In the genomic region with DNA sequence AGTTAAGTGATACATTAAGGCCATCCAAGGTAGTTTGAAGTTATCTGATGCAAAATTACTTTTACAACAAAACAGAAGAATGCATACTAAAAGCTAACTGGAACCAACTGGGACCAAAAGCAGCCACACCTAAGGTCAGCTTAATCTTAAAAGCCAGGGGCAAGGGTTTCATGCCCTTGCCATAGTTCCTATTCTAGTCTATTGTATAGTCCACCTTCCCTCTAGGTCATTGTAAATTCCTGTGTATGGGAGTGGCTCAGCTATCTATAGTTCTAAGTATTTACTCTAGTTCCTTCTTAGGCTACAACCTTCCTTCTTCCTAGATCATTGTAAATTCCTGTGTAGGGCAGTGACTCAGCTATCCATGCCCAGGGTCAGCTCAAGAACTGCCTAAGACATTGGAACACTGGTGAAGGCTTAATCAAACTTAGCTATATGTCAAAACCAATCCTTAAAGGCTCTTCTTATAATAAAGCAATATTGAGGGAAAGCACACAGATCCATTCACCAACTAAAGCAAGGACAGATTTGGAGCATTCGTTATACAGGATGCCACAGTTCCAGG, we compare ENCODE assay signal across 40 mouse cellular contexts. TPM values are rescaled to one million over a fixed set of nuclear protein-coding genes. Genes with fewer than 3 reads are reported as not detected.
"Had no signal": no experiment of that assay in that cellular context is flagged by ENCODE, and none has a peak within 500 bp of the region (broad histone marks: within the 10 kb centered on the region; RNA-seq: fewer than 3 reads in every experiment).

No protein-coding gene starts in this region.

RNA-seq across cellular contexts. Expression of a gene that starts 15.2 kb away (rescaled TPM):
- total RNA-seq: left cerebral cortex, postnatal 10 days; left cerebral cortex, postnatal 14 days; left cerebral cortex, postnatal 25 days; left cerebral cortex, postnatal 36 days; left cerebral cortex, postnatal 4 days; liver, adult 2 months; megakaryocyte progenitor cell, adult 5-6 weeks; megakaryocyte, adult 5-6 weeks; megakaryocyte-erythroid progenitor cell, adult 5-6 weeks; midbrain, postnatal 0 days; monocyte, adult 5-6 weeks had no signal
- polyA plus RNA-seq: limb, embryonic 10.5 days; limb, embryonic 11.5 days; limb, embryonic 12.5 days; limb, embryonic 13.5 days; limb, embryonic 14.5 days; limb, embryonic 15.5 days; liver, adult 2 months; liver, embryonic 11.5 days; liver, embryonic 12.5 days; liver, embryonic 13.5 days; liver, embryonic 14.5 days; liver, embryonic 15.5 days; liver, embryonic 16.5 days; liver, postnatal 0 days; lung, adult 2 months; lung, embryonic 14.5 days; lung, embryonic 15.5 days; lung, embryonic 16.5 days; lung, postnatal 0 days; macrophage; midbrain, embryonic 10.5 days; midbrain, embryonic 11.5 days; midbrain, embryonic 12.5 days; midbrain, embryonic 13.5 days; midbrain, embryonic 14.5 days; midbrain, embryonic 15.5 days; midbrain, embryonic 16.5 days; midbrain, postnatal 0 days; myocyte; neural tube, embryonic 11.5 days; neural tube, embryonic 12.5 days had no signal

RNA-seq across cellular contexts. Expression of a gene that starts 15.7 kb away (rescaled TPM):
- total RNA-seq: left cerebral cortex, postnatal 10 days; left cerebral cortex, postnatal 14 days; left cerebral cortex, postnatal 25 days; left cerebral cortex, postnatal 36 days; left cerebral cortex, postnatal 4 days; liver, adult 2 months; megakaryocyte progenitor cell, adult 5-6 weeks; megakaryocyte, adult 5-6 weeks; megakaryocyte-erythroid progenitor cell, adult 5-6 weeks; midbrain, postnatal 0 days; monocyte, adult 5-6 weeks had no signal
- polyA plus RNA-seq: limb, embryonic 10.5 days; limb, embryonic 11.5 days; limb, embryonic 12.5 days; limb, embryonic 13.5 days; limb, embryonic 14.5 days; limb, embryonic 15.5 days; liver, adult 2 months; liver, embryonic 11.5 days; liver, embryonic 12.5 days; liver, embryonic 13.5 days; liver, embryonic 14.5 days; liver, embryonic 15.5 days; liver, embryonic 16.5 days; liver, postnatal 0 days; lung, adult 2 months; lung, embryonic 14.5 days; lung, embryonic 15.5 days; lung, embryonic 16.5 days; lung, postnatal 0 days; macrophage; midbrain, embryonic 10.5 days; midbrain, embryonic 11.5 days; midbrain, embryonic 12.5 days; midbrain, embryonic 13.5 days; midbrain, embryonic 14.5 days; midbrain, embryonic 15.5 days; midbrain, embryonic 16.5 days; midbrain, postnatal 0 days; myocyte; neural tube, embryonic 11.5 days; neural tube, embryonic 12.5 days had no signal

RNA-seq across cellular contexts. Expression of a gene that starts 24.8 kb away (rescaled TPM):
- total RNA-seq: left cerebral cortex, postnatal 10 days; left cerebral cortex, postnatal 14 days; left cerebral cortex, postnatal 25 days; left cerebral cortex, postnatal 36 days; liver, adult 2 months; megakaryocyte progenitor cell, adult 5-6 weeks; megakaryocyte, adult 5-6 weeks; megakaryocyte-erythroid progenitor cell, adult 5-6 weeks; midbrain, postnatal 0 days; monocyte, adult 5-6 weeks had no signal
- polyA plus RNA-seq: limb, embryonic 10.5 days; limb, embryonic 12.5 days; limb, embryonic 13.5 days; limb, embryonic 14.5 days; limb, embryonic 15.5 days; liver, adult 2 months; liver, embryonic 11.5 days; liver, embryonic 12.5 days; liver, embryonic 13.5 days; liver, embryonic 14.5 days; liver, embryonic 15.5 days; liver, embryonic 16.5 days; liver, postnatal 0 days; lung, embryonic 14.5 days; lung, embryonic 15.5 days; lung, embryonic 16.5 days; lung, postnatal 0 days; macrophage; midbrain, embryonic 10.5 days; midbrain, embryonic 11.5 days; midbrain, embryonic 12.5 days; midbrain, embryonic 14.5 days; midbrain, embryonic 15.5 days; midbrain, embryonic 16.5 days; midbrain, postnatal 0 days; myocyte; neural tube, embryonic 11.5 days; neural tube, embryonic 12.5 days had no signal

RNA-seq across cellular contexts. Expression of a gene that starts 26.6 kb away (rescaled TPM):
- total RNA-seq: left cerebral cortex, postnatal 10 days; left cerebral cortex, postnatal 14 days; left cerebral cortex, postnatal 25 days; left cerebral cortex, postnatal 36 days; left cerebral cortex, postnatal 4 days; liver, adult 2 months; megakaryocyte progenitor cell, adult 5-6 weeks; megakaryocyte, adult 5-6 weeks; megakaryocyte-erythroid progenitor cell, adult 5-6 weeks; midbrain, postnatal 0 days; monocyte, adult 5-6 weeks had no signal
- polyA plus RNA-seq: limb, embryonic 10.5 days; limb, embryonic 11.5 days; limb, embryonic 12.5 days; limb, embryonic 13.5 days; limb, embryonic 14.5 days; limb, embryonic 15.5 days; liver, adult 2 months; liver, embryonic 11.5 days; liver, embryonic 12.5 days; liver, embryonic 13.5 days; liver, embryonic 14.5 days; liver, embryonic 15.5 days; liver, embryonic 16.5 days; liver, postnatal 0 days; lung, adult 2 months; lung, embryonic 14.5 days; lung, embryonic 15.5 days; lung, embryonic 16.5 days; lung, postnatal 0 days; macrophage; midbrain, embryonic 10.5 days; midbrain, embryonic 11.5 days; midbrain, embryonic 12.5 days; midbrain, embryonic 13.5 days; midbrain, embryonic 14.5 days; midbrain, embryonic 15.5 days; midbrain, embryonic 16.5 days; midbrain, postnatal 0 days; myocyte; neural tube, embryonic 11.5 days; neural tube, embryonic 12.5 days had no signal

RNA-seq across cellular contexts. Expression of a gene that starts 32.7 kb away (rescaled TPM):
- total RNA-seq: left cerebral cortex, postnatal 10 days; left cerebral cortex, postnatal 14 days; left cerebral cortex, postnatal 25 days; left cerebral cortex, postnatal 36 days; left cerebral cortex, postnatal 4 days; liver, adult 2 months; megakaryocyte progenitor cell, adult 5-6 weeks; megakaryocyte, adult 5-6 weeks; megakaryocyte-erythroid progenitor cell, adult 5-6 weeks; midbrain, postnatal 0 days; monocyte, adult 5-6 weeks had no signal
- polyA plus RNA-seq: limb, embryonic 10.5 days; limb, embryonic 11.5 days; limb, embryonic 12.5 days; limb, embryonic 13.5 days; limb, embryonic 14.5 days; limb, embryonic 15.5 days; liver, adult 2 months; liver, embryonic 11.5 days; liver, embryonic 12.5 days; liver, embryonic 13.5 days; liver, embryonic 14.5 days; liver, embryonic 15.5 days; liver, embryonic 16.5 days; liver, postnatal 0 days; lung, adult 2 months; lung, embryonic 14.5 days; lung, embryonic 15.5 days; lung, embryonic 16.5 days; lung, postnatal 0 days; macrophage; midbrain, embryonic 10.5 days; midbrain, embryonic 11.5 days; midbrain, embryonic 12.5 days; midbrain, embryonic 13.5 days; midbrain, embryonic 14.5 days; midbrain, embryonic 15.5 days; midbrain, embryonic 16.5 days; midbrain, postnatal 0 days; myocyte; neural tube, embryonic 11.5 days; neural tube, embryonic 12.5 days had no signal
